Mouse (Mus musculus): Measurements from ENCODE around the gene Atp2b4.

GRCm38 (mm10) chr1:133720342-133720741 is 80.5 kb downstream of the Atp2b4 start:
- TF ChIP-seq NELFE (IDR thresholded peaks at IDR 0.05; ENCODE audit: low read depth, low read length) (no peak), HCFC1 (IDR thresholded peaks at IDR 0.05; ENCODE audit: low read depth, low read length) (no peak), EP300 (IDR thresholded peaks at IDR 0.05; ENCODE audit: low read depth in 1 of 2, low read length in 2 of 2) (no peak), CTCF (IDR thresholded peaks at IDR 0.05 in 2 of 3, conservative IDR thresholded peaks at IDR 0.05 in 1 of 3; ENCODE audit: control insufficient read depth in 1 of 3, insufficient read depth in 1 of 3, low read depth in 2 of 3, low read length in 3 of 3, poor library complexity in 1 of 3, severe bottlenecking in 1 of 3) (no peak), KAT2A (conservative IDR thresholded peaks at IDR 0.05; ENCODE audit: low read depth, low read length) (no peak), POLR2A (IDR thresholded peaks at IDR 0.05; ENCODE audit: control insufficient read depth in 1 of 2, insufficient read depth in 1 of 2, low read depth in 1 of 2, low read length in 2 of 2, poor library complexity in 1 of 2) (no peak), ZC3H11A (IDR thresholded peaks at IDR 0.05; ENCODE audit: low read depth, low read length) (no peak), ETS1 (IDR thresholded peaks at IDR 0.05; ENCODE audit: low read depth, low read length) (no peak), GABPA (IDR thresholded peaks at IDR 0.05; ENCODE audit: low read depth, low read length) (no peak), TCF12 (IDR thresholded peaks at IDR 0.05; ENCODE audit: low read depth, low read length) (no peak), MAZ (IDR thresholded peaks at IDR 0.05; ENCODE audit: low read depth, low read length) (no peak), MAX (IDR thresholded peaks at IDR 0.05; ENCODE audit: low read length) (no peak), ZMIZ1 (IDR thresholded peaks at IDR 0.05; ENCODE audit: low read depth, low read length) (no peak)

All from MEL (cell line).